Mouse (Mus musculus) subcutaneous adipose tissue, adult 2 months (tissue): ENCODE measurements around the gene Sult1d1. TPM values are rescaled to one million over a fixed set of nuclear protein-coding genes. Genes with fewer than 3 reads are reported as not detected.

Experiments
- polyA plus RNA-seq: library from polyadenylated mRNA; depleted of rRNA; stranded (reverse); fragments of >200 nt; gene quantifications from 2 replicates; pipeline ENCODE4 v1.2.3, GENCODE M21; 2012; ENCODE audit warnings: low replicate concordance; rRNA removed

The Sult1d1 gene
- 3.5 TPM in 1 of 2 replicates, not detected in the other for polyA plus RNA-seq

GRCm38 (mm10) chr5:87568845-87569244, at the start of gene Sult1d1:
Gene Sult1d1 (minus strand): TSS chr5:87569027.

GRCm38 (mm10) chr5:87591494-87591893, 22.7 kb upstream of the Sult1d1 start, which contains the start of gene Sult1e1:
Gene Sult1e1 (minus strand): TSS chr5:87591594.

GRCm38 (mm10) chr5:87538111-87538510, 30.7 kb downstream of the Sult1d1 start, which contains the start of gene Sult1b1:
Gene Sult1b1 (minus strand): TSS chr5:87538195.

Other genes starting within 250 kb of the Sult1d1 start
- gene Ugt2a3, start 231.8 kb downstream of the Sult1d1 start, polyA plus RNA-seq = 0.09 TPM in 1 of 2 replicates, not detected in the other
- not detected in 2 replicates for gene Ugt2b38, start 144.8 kb downstream of the Sult1d1 start, polyA plus RNA-seq
- gene Ugt2a2, start 86.8 kb downstream of the Sult1d1 start, polyA plus RNA-seq = not detected in 2 replicates
- gene Gm43638, start 82.2 kb downstream of the Sult1d1 start, polyA plus RNA-seq = not detected in 2 replicates
- not detected in 2 replicates for gene Ugt2a1, start 78.2 kb downstream of the Sult1d1 start, polyA plus RNA-seq
- 0.13 TPM in 1 of 2 replicates, not detected in the other for gene Sult1b1, start 30.8 kb downstream of the Sult1d1 start, polyA plus RNA-seq
- gene Sult1e1, start 22.6 kb upstream of the Sult1d1 start, polyA plus RNA-seq = not detected in 2 replicates
- not detected in 2 replicates for gene Csn1s1, start 97.2 kb upstream of the Sult1d1 start, polyA plus RNA-seq
- gene Csn2, start 130.6 kb upstream of the Sult1d1 start, polyA plus RNA-seq = not detected in 2 replicates
- not detected in 2 replicates for gene Csn1s2a, start 205.5 kb upstream of the Sult1d1 start, polyA plus RNA-seq
- gene Csn1s2b, start 239.1 kb upstream of the Sult1d1 start, polyA plus RNA-seq = not detected in 2 replicates